Mouse (Mus musculus): Measurements from ENCODE around the gene Otop2.

Otop2 gene

GRCm38 (mm10) chr11:115341246-115341645, 34.3 kb downstream of the Otop2 start:
- DNase-seq (ENCODE audit: extremely low read depth, low read depth, low spot score), result no peak

GRCm38 (mm10) chr11:115341866-115342265, 34.9 kb downstream of the Otop2 start:
- no peak for DNase-seq (ENCODE audit: extremely low read depth, low read depth, low spot score)

DNA sequence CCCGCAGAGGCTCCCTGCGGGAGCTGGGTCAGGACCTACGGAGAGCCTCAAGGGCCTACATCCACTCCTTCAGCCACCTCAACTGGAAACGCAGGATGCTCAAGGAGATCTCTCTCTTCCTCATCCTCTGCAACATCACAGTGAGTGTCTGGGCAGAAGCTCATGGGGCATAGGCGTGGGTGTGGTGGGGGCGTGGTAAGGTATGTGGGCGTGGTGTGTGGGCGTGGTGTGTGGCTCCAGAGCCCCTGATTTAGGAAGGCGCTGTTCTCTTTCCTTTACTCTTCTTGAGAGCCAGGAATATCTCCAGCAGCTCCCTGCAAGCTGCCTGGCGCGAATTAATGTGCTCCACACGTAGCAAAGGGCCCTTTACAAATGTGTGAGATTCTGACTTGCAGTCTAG, 38.0 kb downstream of the Otop2 start:
- no peak for DNase-seq (ENCODE audit: extremely low read depth, low read depth, low spot score)

GRCm38 (mm10) chr11:115345515-115345914, 38.6 kb downstream of the Otop2 start:
- no peak for DNase-seq (ENCODE audit: extremely low read depth, low read depth, low spot score)

GRCm38 (mm10) chr11:115348681-115349248, 41.8 kb downstream of the Otop2 start:
- DNase-seq (ENCODE audit: extremely low read depth, low read depth, low spot score), result no peak

DNA sequence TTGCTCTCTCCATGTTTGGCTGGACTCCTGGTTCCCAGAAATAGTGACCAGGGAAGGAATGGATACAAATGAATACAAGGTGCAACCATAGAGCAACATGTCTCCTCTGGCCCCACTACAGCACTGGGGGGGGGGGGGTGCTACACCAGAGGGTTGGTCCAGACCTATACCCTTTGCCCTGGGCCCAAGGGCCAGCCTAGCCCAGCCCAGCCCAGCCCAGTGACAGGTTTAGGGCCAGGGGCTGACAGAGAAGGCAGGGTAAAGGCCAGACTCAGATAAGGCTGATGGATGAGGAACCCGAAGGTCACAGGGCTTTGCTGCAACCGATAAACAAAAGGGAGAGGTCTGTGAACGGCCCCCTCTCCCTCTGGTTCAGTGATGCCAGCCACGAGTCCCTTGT, 43.0 kb downstream of the Otop2 start:
- DNase-seq (ENCODE audit: extremely low read depth, low read depth, low spot score), result no peak

DNA sequence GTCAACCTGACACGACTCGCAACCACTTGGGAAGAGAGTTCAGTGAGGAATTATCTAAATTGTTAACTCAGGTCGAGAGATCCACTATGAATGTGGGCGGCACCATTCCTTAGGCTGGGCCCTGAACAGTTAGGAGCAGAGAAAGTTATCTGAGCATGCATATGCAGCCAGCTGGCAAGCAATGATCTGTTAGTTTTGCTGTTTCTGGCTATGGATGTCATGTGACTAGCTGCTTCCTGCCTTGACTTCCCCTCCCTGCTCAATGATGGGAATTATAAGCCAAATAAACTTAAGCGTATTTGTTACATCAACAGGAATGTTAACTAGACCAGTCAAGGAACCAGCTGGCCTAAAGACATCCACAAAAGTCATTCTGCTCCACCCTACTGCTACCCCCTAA, 46.4 kb downstream of the Otop2 start:
- DNase-seq (ENCODE audit: extremely low read depth, low read depth, low spot score), result no peak

- no peak for DNase-seq (ENCODE audit: extremely low read depth, low read depth, low spot score)
Observed at GRCm38 (mm10) chr11:115354183-115354582, 47.2 kb downstream of the Otop2 start.

DNA sequence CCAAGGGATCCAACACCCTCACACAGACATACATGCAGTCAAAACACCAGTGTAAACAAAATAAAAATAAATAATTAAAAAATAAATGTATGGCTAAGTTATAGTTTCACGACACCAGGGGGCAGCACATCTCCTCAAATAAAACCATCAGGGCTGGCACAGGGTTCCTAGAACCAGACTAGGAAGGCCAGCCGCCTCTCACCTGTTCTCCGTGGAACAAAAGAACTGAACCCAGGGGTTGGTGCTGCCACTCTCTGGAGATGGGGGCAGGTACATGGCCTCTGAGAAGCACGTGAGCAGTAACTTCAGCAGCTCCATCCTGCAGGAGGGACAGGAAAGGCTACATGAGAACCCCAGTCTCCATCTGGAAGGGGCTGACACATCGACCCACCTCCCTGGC, 51.5 kb downstream of the Otop2 start:
- DNase-seq (ENCODE audit: extremely low read depth, low read depth, low spot score), result no peak

DNA sequence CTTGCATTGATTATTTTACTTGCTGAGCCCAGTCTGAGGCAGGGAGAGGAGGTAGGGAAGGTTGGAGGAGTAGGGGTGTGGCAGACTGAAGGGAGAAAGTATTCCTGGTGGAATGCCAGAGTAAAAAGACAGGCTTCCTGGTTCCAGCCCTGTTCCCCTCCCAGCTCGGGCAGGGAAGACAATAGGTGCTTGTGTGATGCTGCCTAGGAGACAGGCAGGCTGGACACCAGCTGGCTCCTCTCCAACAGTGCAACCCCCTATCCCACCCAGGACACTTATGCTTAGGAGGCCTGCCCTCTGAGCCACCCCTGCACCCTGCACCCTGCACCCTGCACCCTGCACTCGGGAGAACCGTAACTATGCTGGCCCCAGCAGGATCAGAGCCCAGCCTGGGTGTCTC, 52.3 kb downstream of the Otop2 start:
- DNase-seq (ENCODE audit: extremely low read depth, low read depth, low spot score), result no peak

DNA sequence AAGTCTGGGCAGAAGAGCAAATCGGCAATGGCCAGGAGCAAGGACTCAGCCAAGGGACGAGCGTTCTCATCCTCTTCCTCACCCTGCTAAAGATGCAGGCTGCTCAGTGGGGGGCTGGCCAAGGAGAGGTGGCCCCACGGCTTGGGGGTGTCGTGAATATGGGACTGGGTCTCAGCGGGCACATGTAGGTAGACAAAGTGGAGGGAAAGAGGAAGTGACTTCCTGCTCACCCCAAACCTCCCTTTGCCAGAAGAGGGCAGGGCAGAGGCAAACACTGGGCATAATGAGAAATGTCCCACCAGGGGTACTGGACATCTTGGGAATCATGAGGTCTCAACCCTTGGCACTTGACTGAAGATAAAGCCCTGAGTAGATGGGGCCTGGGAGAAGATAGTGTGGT, 52.8 kb downstream of the Otop2 start:
- DNase-seq (ENCODE audit: extremely low read depth, low read depth, low spot score), result no peak

DNA sequence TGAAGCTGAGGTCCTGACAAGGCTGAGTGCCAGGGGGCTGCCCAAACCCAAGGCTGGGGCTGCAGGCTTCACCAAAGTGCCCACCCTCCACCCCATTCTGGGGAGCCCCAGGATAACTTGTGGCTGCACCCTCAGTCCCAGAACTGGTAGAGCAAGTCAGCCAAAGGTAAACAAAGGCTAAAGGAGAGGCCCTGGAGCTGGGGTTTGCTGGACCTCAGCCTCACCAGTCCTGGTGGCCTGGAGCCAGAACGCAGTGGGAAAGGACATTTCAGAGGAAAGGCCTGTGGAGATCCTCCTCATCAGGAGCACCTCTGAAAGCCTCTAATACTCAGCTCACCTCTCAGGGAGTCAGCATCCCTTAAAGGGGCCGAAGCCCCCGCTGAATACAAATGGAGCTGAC, 57.2 kb downstream of the Otop2 start:
- no peak for DNase-seq (ENCODE audit: extremely low read depth, low read depth, low spot score)

GRCm38 (mm10) chr11:115366039-115366705, 59.2 kb downstream of the Otop2 start:
- DNase-seq (ENCODE audit: extremely low read depth, low read depth, low spot score), result no peak

GRCm38 (mm10) chr11:115366706-115367394, 59.9 kb downstream of the Otop2 start:
- DNase-seq (ENCODE audit: extremely low read depth, low read depth, low spot score), result no peak

- no peak for DNase-seq (ENCODE audit: extremely low read depth, low read depth, low spot score)
Observed at GRCm38 (mm10) chr11:115367395-115367944, 60.5 kb downstream of the Otop2 start, which contains the start of gene Hid1. TSS of gene Hid1 (minus strand) at chr11:115367756.

GRCm38 (mm10) chr11:115370368-115370767, 63.4 kb downstream of the Otop2 start:
- DNase-seq (ENCODE audit: extremely low read depth, low read depth, low spot score), result no peak

- DNase-seq (ENCODE audit: extremely low read depth, low read depth, low spot score), result no peak
Observed at GRCm38 (mm10) chr11:115371354-115371753, 64.4 kb downstream of the Otop2 start.

DNA sequence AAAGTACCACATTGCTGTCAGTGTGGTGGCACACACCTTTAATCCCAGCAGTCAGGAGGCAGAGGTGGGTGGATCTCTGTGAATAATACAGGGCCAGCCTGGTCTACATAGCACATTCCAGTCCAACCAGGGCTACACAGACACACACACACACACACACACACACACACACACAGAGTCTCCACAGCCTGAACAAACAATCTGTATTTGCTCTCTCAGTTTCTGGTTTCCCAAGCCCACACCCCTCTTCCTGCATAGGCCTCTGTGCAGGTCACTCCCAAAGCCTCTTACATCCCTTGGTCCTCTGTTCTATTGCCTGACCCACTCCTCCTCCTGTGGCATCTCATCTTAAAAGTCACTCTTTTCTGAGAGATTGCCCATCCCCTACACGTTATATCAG, 65.1 kb downstream of the Otop2 start:
- no peak for DNase-seq (ENCODE audit: extremely low read depth, low read depth, low spot score)

DNA sequence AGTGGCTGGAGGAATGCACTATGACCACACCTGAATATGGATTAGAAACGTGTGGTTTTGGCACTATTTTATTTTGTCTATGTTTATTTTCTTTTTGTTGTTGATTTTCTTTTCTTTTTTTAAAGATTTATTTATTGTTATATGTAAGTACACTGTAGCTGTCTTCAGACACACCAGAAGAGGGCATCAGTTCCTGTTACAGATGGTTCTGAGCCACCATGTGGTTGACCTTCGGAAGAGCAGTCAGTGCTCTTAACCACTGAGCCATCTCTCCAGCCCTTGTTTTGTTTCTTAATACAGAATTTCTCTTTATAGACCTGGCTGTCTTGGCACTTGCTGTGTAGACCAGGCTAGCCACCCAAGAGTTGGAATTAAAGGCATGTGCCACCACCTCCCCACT, 65.8 kb downstream of the Otop2 start:
- DNase-seq (ENCODE audit: extremely low read depth, low read depth, low spot score), result no peak

DNA sequence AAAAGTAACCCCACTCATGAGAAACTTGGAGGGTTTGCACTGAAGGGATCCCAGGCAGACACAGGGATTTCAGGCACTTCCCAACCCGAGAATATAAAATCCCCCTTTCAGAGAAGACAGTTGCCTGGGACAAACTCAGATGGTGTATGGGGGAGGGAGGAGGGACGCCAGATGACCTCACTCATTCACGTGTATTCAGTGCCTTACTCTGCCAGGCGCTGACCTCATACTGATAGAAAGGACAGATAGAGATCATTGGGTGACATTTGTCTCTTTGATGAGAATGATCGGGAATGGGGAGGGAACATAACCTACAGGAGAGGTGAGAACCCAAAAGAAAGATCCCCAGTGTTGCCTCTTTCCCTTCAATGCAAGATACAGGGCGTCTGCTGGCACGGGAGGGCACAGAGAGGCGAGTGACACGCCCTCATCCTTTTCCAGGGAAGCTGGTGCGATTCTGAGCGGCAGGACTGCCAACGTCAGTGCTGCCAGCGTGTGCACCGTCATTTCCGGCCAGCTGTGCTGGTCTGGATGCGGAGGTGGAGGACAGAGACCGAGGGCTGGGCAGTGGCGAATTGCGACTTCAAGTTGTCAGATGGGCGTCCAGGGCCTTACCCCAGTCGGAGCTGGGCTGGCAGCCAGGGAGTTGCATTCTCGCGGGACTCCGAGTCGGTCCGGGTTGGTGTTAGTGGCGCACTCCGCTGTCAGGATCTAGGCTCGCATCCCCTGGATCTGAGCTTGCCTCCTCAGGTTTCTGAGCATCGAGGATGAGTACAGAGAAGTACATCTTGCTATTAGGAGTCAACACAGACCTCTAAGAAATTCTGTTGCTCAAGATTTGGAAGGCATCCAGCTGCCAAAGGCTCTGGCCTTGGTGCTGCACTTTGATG, 67.1 kb downstream of the Otop2 start:
- DNase-seq (ENCODE audit: extremely low read depth, low read depth, low spot score), result no peak

Data from fat pad, adult 2 months (tissue).